Mouse (Mus musculus) kidney, postnatal 14 days (tissue): ENCODE results near the gene Ppp1r21.

Experiments used
- DNase-seq: peaks from one replicate; pipeline ENCODE4 v3.0.0; 2022; ENCODE audit warnings: mixed read lengths

Gene Ppp1r21

GRCm38 (mm10) chr17:88615492-88616155, 85.7 kb downstream of the Ppp1r21 start:
- no peak for DNase-seq

GRCm38 (mm10) chr17:88620935-88621334, 91.0 kb downstream of the Ppp1r21 start:
- peak; percentile 0 for DNase-seq

GRCm38 (mm10) chr17:88621374-88621773, 91.5 kb downstream of the Ppp1r21 start:
- no peak for DNase-seq

GRCm38 (mm10) chr17:88622711-88623110, 92.8 kb downstream of the Ppp1r21 start:
- no peak for DNase-seq

- no peak for DNase-seq
Measured at GRCm38 (mm10) chr17:88624386-88624785, 94.5 kb downstream of the Ppp1r21 start.

GRCm38 (mm10) chr17:88625350-88625749, 95.4 kb downstream of the Ppp1r21 start:
- peak; percentile 2 for DNase-seq

GRCm38 (mm10) chr17:88625931-88626330, 96.0 kb downstream of the Ppp1r21 start:
- peak; percentile 23 for DNase-seq

GRCm38 (mm10) chr17:88626347-88626811, 96.5 kb downstream of the Ppp1r21 start:
- peak; percentile 70 for DNase-seq

GRCm38 (mm10) chr17:88627150-88627549, 97.2 kb downstream of the Ppp1r21 start:
- DNase-seq = peak; percentile 66

- DNase-seq = peak; percentile 89
Measured at GRCm38 (mm10) chr17:88628676-88629380, 98.9 kb downstream of the Ppp1r21 start.

GRCm38 (mm10) chr17:88629381-88629759, 99.5 kb downstream of the Ppp1r21 start:
- DNase-seq = no peak

GRCm38 (mm10) chr17:88629931-88630553, 100.1 kb downstream of the Ppp1r21 start:
- DNase-seq = peak; percentile 79

GRCm38 (mm10) chr17:88630554-88630948, 100.6 kb downstream of the Ppp1r21 start:
- DNase-seq = peak; percentile 86

- DNase-seq = no peak
Measured at GRCm38 (mm10) chr17:88632631-88633030, 102.7 kb downstream of the Ppp1r21 start.

GRCm38 (mm10) chr17:88636076-88636475, 106.2 kb downstream of the Ppp1r21 start:
- DNase-seq = no peak

- DNase-seq = peak; percentile 22
Measured at GRCm38 (mm10) chr17:88636587-88636986, 106.7 kb downstream of the Ppp1r21 start.
